Comparison of ENCODE assay signal across 8 mouse cellular contexts in the genomic region with DNA sequence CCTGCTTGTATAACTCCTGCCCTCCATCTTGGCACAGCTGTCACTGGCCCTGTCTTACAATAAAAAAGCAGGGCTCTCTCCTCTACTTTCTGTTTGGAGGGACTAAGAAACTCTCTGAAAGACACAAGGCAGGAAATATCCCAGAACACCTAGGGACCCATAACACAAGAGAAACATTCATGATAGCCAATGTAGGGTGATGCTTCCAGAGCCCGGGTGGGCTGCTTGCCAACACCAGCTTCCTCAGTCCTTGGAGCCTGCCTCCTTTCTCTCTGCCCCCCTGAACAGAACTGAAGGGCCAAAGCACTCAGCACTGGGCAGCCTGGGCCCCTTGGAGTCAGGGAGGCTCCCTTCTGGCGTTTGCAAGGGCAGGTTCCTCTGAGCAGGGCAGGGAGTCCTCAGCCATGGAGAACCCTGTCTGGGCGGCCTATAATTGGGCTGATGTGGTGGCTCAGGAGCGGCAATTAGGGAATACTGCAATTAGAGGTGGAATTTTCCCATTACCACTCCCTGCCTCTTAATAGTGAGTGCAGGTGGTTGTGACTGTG. TPM values are rescaled to one million over a fixed set of nuclear protein-coding genes. Genes with fewer than 3 reads are reported as not detected.
DNase-seq lines count a peak whose midpoint lies in the region.

No protein-coding gene starts in this region.

- WGBS in large intestine, adult 2 months: 30% methylated on average over 4 of the region's 4 CpGs

- peak; percentile 26 to 35 for DNase-seq in heart, adult 18-20 months
- DNase-seq in heart, adult 11 months: no peak
- DNase-seq in Muller cell, postnatal 12 days (ENCODE audit: inconsistent ontology term): peak; percentile 46
- DNase-seq in fibroblast of lung, adult 2 months (ENCODE audit: low read depth): peak; percentile 12
- peak; percentile 54 for DNase-seq in large intestine, adult 2 months (ENCODE audit: low read depth, low spot score)
- no peak for DNase-seq in embryo, embryonic 10.5 days (ENCODE audit: low spot score)
- no peak for DNase-seq in liver
- DNase-seq in T-cell, adult 2 months (ENCODE audit: low spot score): no peak

RNA-seq across cellular contexts. Expression of a gene that starts 5.4 kb away (rescaled TPM):
- total RNA-seq in heart, adult 18-20 months (2021): not detected
- polyA plus RNA-seq in large intestine, adult 2 months (2012; rRNA removed): 0.71 and 1.1 TPM in 2 replicates

Comparison
In these comparisons a context has a peak if more than half of its experiments do, and no peak if none do; other contexts are left out.
1. DNase-seq: peak in heart, adult 18-20 months (2 of 2), Muller cell, postnatal 12 days (single experiment), fibroblast of lung, adult 2 months (single experiment) and large intestine, adult 2 months (single experiment); none in heart, adult 11 months (single experiment), embryo, embryonic 10.5 days (single experiment), liver (single experiment) and T-cell, adult 2 months (single experiment).